Comparison of ENCODE assay signal across 23 mouse cellular contexts in genomic region chr14:121553785-121554184, GRCm38 (mm10). TPM values are rescaled to one million over a fixed set of nuclear protein-coding genes. Genes with fewer than 3 reads are reported as not detected.
DNase-seq lines count a peak whose midpoint lies in the region; ATAC-seq and TF ChIP-seq lines count a peak whose summit lies in the region.
"Had no signal": no experiment of that assay in that cellular context is flagged by ENCODE, and none has a peak within 500 bp of the region (broad histone marks: within the 10 kb centered on the region; RNA-seq: fewer than 3 reads in every experiment).

No protein-coding gene starts in this region.

- no peak overlapping the region for H3K9ac ChIP-seq in intestine, embryonic 15.5 days
- no peak overlapping the region for H3K9ac ChIP-seq in intestine, postnatal 0 days (ENCODE audit: low read depth, low read length)
- H3K9ac ChIP-seq: forebrain, embryonic 13.5 days; forebrain, postnatal 0 days; heart, embryonic 12.5 days; hindbrain, embryonic 15.5 days had no signal

- H3K4me2 ChIP-seq in intestine, embryonic 15.5 days (replicated peaks) = no peak overlapping the region
- no peak overlapping the region for H3K4me2 ChIP-seq in intestine, postnatal 0 days (replicated peaks; ENCODE audit: low read depth)
- H3K4me2 ChIP-seq: forebrain, embryonic 13.5 days; heart, embryonic 12.5 days; hindbrain, embryonic 15.5 days had no signal

- H3K27me3 ChIP-seq in intestine, embryonic 15.5 days (replicated peaks) = no peaks in the 10 kb centered on the region
- H3K27me3 ChIP-seq in intestine, postnatal 0 days (replicated peaks; ENCODE audit: control insufficient read depth, insufficient read depth, low read length) = no peaks in the 10 kb centered on the region
- H3K27me3 ChIP-seq: forebrain, embryonic 13.5 days; heart, embryonic 12.5 days; hindbrain, embryonic 15.5 days had no signal

- 0 out of 2 replicates have a peak, but pooled peaks have one; percentile 40 for ATAC-seq in intestine, embryonic 15.5 days
- ATAC-seq in intestine, postnatal 0 days = no peak
- peak; percentile 57 for ATAC-seq in activated CD4-positive, CD25-positive, alpha-beta regulatory T cell, adult 4 months
- ATAC-seq: forebrain, embryonic 13.5 days; forebrain, postnatal 0 days had no signal

- TF ChIP-seq CTCF in intestine, postnatal 0 days (IDR thresholded peaks at IDR 0.05; ENCODE audit: low read depth) = no peak

- H3K27ac ChIP-seq in intestine, embryonic 15.5 days = no peak overlapping the region
- H3K27ac ChIP-seq in intestine, postnatal 0 days (ENCODE audit: low read depth, low read length) = no peak overlapping the region
- H3K27ac ChIP-seq: embryonic facial prominence, embryonic 10.5 days; forebrain, embryonic 13.5 days; hindbrain, embryonic 15.5 days had no signal

- H3K9me3 ChIP-seq in intestine, embryonic 15.5 days = no peaks in the 10 kb centered on the region
- no peaks in the 10 kb centered on the region for H3K9me3 ChIP-seq in intestine, postnatal 0 days (ENCODE audit: control insufficient read depth)
- H3K9me3 ChIP-seq: embryonic facial prominence, embryonic 10.5 days; forebrain, embryonic 13.5 days; heart, embryonic 12.5 days; hindbrain, embryonic 15.5 days had no signal

- peak; percentile 35 for DNase-seq in thymus, postnatal 0 days (ENCODE audit: low spot score)
- DNase-seq in thymus, postnatal 4 days = no peak
- peak; percentile 20 for DNase-seq in thymus, postnatal 25 days
- no peak for DNase-seq in layer of hippocampus, postnatal 36 days
- no peak for DNase-seq in liver
- DNase-seq: adrenal gland, adult 2 months; adrenal gland, postnatal 25 days; cerebellum, adult 18-20 months; cerebellum, adult 9-11 months; cerebellum, postnatal 36 days; forebrain, postnatal 0 days; gastrocnemius, postnatal 14 days had no signal

- no peak overlapping the region for H3K4me3 ChIP-seq in intestine, embryonic 15.5 days (replicated peaks)
- H3K4me3 ChIP-seq in intestine, postnatal 0 days (ENCODE audit: low read depth, low read length) = no peak overlapping the region
- H3K4me3 ChIP-seq: embryonic facial prominence, embryonic 10.5 days; forebrain, embryonic 13.5 days; heart, embryonic 12.5 days; hindbrain, embryonic 15.5 days had no signal

- peaks cover 19% of the 10 kb centered on the region for H3K36me3 ChIP-seq in intestine, embryonic 15.5 days
- peaks cover 39% of the 10 kb centered on the region for H3K36me3 ChIP-seq in intestine, postnatal 0 days (ENCODE audit: control insufficient read depth, insufficient read depth)

- 0 out of 2 replicates have a peak, but pooled peaks cover 5% of the 10 kb centered on the region for H3K4me1 ChIP-seq in intestine, embryonic 15.5 days (replicated peaks)
- peaks cover 4% of the 10 kb centered on the region; the same call in 1 of the 2 replicates for H3K4me1 ChIP-seq in intestine, postnatal 0 days (replicated peaks; ENCODE audit: control insufficient read depth, insufficient read depth, low read length)
- H3K4me1 ChIP-seq: forebrain, embryonic 13.5 days; heart, embryonic 12.5 days; hindbrain, embryonic 15.5 days had no signal

RNA-seq across cellular contexts. Expression of gene Slc15a1, which starts 48.7 kb away (rescaled TPM):
- polyA plus RNA-seq in intestine, embryonic 15.5 days (2015; fragmentation: Nextera tagmentation; extraction: Ambion mirVana) = 6.0 and 6.6 TPM in 2 replicates
- polyA plus RNA-seq in intestine, postnatal 0 days (2015; fragmentation: Nextera tagmentation; extraction: Ambion mirVana) = 37.8 and 41.3 TPM in 2 replicates
- polyA plus RNA-seq in thymus, postnatal 0 days (2015; fragmentation: Nextera tagmentation; extraction: Ambion mirVana) = 3.3 and 3.4 TPM in 2 replicates
- under 1 TPM in 1 of 2 experiments, not detected in 1; 0.34 TPM for polyA plus RNA-seq in activated CD4-positive, CD25-positive, alpha-beta regulatory T cell, adult 4 months (2017; shearing (Covaris generic))
- total RNA-seq in layer of hippocampus, postnatal 36 days (2021) = not detected
- total RNA-seq: adrenal gland, postnatal 25 days; forebrain, postnatal 0 days; gastrocnemius, adult 18-20 months; gastrocnemius, postnatal 14 days; heart, postnatal 25 days; MEL had no signal
- polyA plus RNA-seq: C2C12; forebrain, embryonic 13.5 days; heart, embryonic 12.5 days had no signal

Comparison
In these comparisons a context has a peak if more than half of its experiments do, and no peak if none do; other contexts are left out.
1. DNase-seq: peak in thymus, postnatal 0 days (single experiment) and thymus, postnatal 25 days (single experiment); none in thymus, postnatal 4 days (single experiment), layer of hippocampus, postnatal 36 days (0 of 2) and liver (single experiment).